Mouse (Mus musculus): ENCODE measurements at regions not wholly inside any gene's neighbourhood (a gene's known extent, or its start where the extent isn't known, plus 50 kb on each side); places are given as distances from the start of the nearest gene placed in this dataset.

DNA sequence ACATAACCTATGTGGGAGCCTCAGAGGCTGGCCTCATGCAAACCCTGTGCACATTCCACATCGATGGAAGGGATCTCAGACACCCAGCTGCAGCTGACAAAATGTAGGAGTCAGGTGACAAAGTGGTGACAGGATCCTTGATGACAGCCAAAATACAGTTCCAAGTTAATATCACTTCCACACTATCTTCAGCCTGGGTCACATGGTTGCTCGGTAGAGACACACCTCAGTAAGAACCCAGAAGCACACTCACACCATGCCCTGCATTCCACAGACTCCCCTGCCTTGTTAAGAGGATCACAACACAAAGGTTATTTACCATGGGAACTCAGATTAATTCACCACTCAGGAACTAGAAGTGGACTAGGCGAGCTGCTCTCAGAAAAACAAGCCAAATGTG is 505.4 kb upstream of the Hsf2 start:
- TF ChIP-seq MAFK (IDR thresholded peaks at IDR 0.05; ENCODE audit: borderline replicate concordance, low read depth, low read length) (no peak), MAZ (IDR thresholded peaks at IDR 0.05; ENCODE audit: low read depth, low read length) (no peak), RAD21 (IDR thresholded peaks at IDR 0.05; ENCODE audit: low read depth, low read length) (no peak)
- no peaks in the 10 kb centered on the region for H3K27me3 ChIP-seq (ENCODE audit: control insufficient read depth in 1 of 2, insufficient read depth in 2 of 2, low read length in 2 of 2)
- H3K79me2 ChIP-seq (ENCODE audit: control insufficient read depth, insufficient read depth, low read length, poor library complexity), result no peaks in the 10 kb centered on the region
- no peak for DNase-seq (ENCODE audit: low read depth, low spot score)
- no peaks in the 10 kb centered on the region for H3K9me3 ChIP-seq (replicated peaks; ENCODE audit: insufficient read depth, low read length)
- no peak overlapping the region for H3K9ac ChIP-seq (ENCODE audit: control insufficient read depth, low read depth, low read length, poor library complexity, severe bottlenecking)
- H3K36me3 ChIP-seq (ENCODE audit: control insufficient read depth in 1 of 2, insufficient read depth in 2 of 2, low read length in 2 of 2), result no peaks in the 10 kb centered on the region
- no peak overlapping the region for H3K27ac ChIP-seq (ENCODE audit: control insufficient read depth, low read depth, low read length)
- H3K4me3 ChIP-seq (ENCODE audit: control insufficient read depth in 1 of 2, insufficient read depth in 1 of 2, low read depth in 2 of 2, low read length in 2 of 2), result no peak overlapping the region
- no peaks in the 10 kb centered on the region for H3K4me1 ChIP-seq (ENCODE audit: control insufficient read depth in 1 of 2, insufficient read depth in 2 of 2, low read length in 2 of 2)

DNA sequence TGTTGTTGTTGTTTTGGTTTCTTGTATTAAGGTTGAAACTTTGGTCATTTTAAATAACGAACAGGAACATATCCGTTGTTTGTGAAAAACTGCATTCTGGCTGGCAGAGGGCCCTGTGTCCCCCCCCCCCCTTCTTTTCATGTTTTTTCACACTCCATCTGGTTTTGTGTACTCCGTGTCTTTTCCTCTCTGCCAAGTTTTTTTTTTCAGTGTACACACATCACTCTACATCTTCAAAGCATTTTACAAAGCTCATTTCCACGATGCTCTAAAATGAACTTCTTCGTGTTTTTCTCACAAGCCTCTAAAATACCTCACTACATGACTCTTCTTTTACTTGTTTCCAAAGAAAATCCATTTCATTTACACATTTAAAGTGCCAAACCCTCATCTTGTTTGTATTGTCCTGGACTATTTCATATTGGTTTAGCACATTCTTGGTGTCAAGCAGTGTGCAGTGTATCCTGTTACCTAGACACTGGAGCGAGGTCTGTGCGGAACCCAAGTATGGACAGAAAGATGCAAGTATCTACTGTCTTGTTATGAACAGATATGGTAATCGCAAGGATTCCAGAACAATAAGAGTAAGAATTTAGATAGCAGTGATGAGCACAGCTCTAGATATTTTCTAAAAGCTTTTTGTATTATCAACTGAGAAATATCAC is 503.5 kb upstream of the Hsf2 start:
- TF ChIP-seq ZMIZ1 (IDR thresholded peaks at IDR 0.05; ENCODE audit: low read depth, low read length) (no peak), ZKSCAN1 (IDR thresholded peaks at IDR 0.05; ENCODE audit: low read depth, low read length) (no peak), NRF1 (IDR thresholded peaks at IDR 0.05; ENCODE audit: insufficient read depth, low read depth, low read length, poor library complexity, severe bottlenecking) (no peak), NELFE (IDR thresholded peaks at IDR 0.05; ENCODE audit: low read depth, low read length) (no peak)
- Histone ChIP-seq H3K36me3 (ENCODE audit: control insufficient read depth in 1 of 2, insufficient read depth in 2 of 2, low read length in 2 of 2) (no peaks in the 10 kb centered on the region), H3K27ac (ENCODE audit: control insufficient read depth, low read depth, low read length) (no peak overlapping the region), H3K9me3 (replicated peaks; ENCODE audit: insufficient read depth, low read length) (no peaks in the 10 kb centered on the region), H3K9ac (ENCODE audit: control insufficient read depth, low read depth, low read length, poor library complexity, severe bottlenecking) (no peak overlapping the region), H3K79me2 (ENCODE audit: control insufficient read depth, insufficient read depth, low read length, poor library complexity) (no peaks in the 10 kb centered on the region), H3K4me1 (ENCODE audit: control insufficient read depth in 1 of 2, insufficient read depth in 2 of 2, low read length in 2 of 2) (no peaks in the 10 kb centered on the region), H3K4me3 (ENCODE audit: control insufficient read depth in 1 of 2, insufficient read depth in 1 of 2, low read depth in 2 of 2, low read length in 2 of 2) (no peak overlapping the region), H3K27me3 (ENCODE audit: control insufficient read depth in 1 of 2, insufficient read depth in 2 of 2, low read length in 2 of 2) (no peaks in the 10 kb centered on the region)
- DNase-seq (ENCODE audit: low read depth, low spot score), result no peak

DNA sequence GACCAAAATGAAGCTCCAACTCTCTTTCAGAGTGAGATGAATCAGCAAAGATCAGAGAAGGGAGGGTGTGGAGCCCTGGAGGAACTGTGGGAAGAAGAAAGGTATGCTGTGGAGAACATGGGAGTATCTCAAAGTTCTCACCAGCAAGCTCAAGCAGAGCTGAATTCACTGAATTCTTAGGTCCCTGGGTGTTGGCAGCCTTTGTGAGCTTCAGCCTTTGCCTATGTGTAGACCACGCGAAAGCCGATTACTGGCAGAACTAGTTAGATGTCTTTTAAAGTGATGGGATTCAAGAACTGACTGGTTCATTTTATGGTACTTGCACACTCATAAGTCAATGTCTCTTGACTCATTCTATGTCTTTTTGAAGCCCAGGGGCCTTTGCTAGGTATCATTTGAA is 491.2 kb upstream of the Hsf2 start:
- no peak for TF ChIP-seq USF1 (IDR thresholded peaks at IDR 0.05; ENCODE audit: low read depth, low read length)
- TF ChIP-seq TCF12 (IDR thresholded peaks at IDR 0.05; ENCODE audit: low read depth, low read length), result no peak
- no peak for TF ChIP-seq TAL1 (IDR thresholded peaks at IDR 0.05; ENCODE audit: low read length)
- TF ChIP-seq POLR2AphosphoS5 (IDR thresholded peaks at IDR 0.05; ENCODE audit: borderline replicate concordance, low read depth, low read length), result no peak
- no peak for TF ChIP-seq ZKSCAN1 (IDR thresholded peaks at IDR 0.05; ENCODE audit: low read depth, low read length)
- TF ChIP-seq MYC (IDR thresholded peaks at IDR 0.05; ENCODE audit: low read depth, low read length), result no peak
- no peak for TF ChIP-seq HCFC1 (IDR thresholded peaks at IDR 0.05; ENCODE audit: low read depth, low read length)
- no peak for TF ChIP-seq ELF1 (IDR thresholded peaks at IDR 0.05; ENCODE audit: low read depth, low read length)
- no peak for TF ChIP-seq JUND (IDR thresholded peaks at IDR 0.05; ENCODE audit: low read depth, low read length)
- TF ChIP-seq MEF2A (IDR thresholded peaks at IDR 0.05; ENCODE audit: extremely low read depth, insufficient replicate concordance, low read depth, low read length, poor library complexity, severe bottlenecking), result no peak
- no peak for TF ChIP-seq SMC3 (IDR thresholded peaks at IDR 0.05; ENCODE audit: low read depth, low read length)
- no peak for TF ChIP-seq NRF1 (IDR thresholded peaks at IDR 0.05; ENCODE audit: insufficient read depth, low read depth, low read length, poor library complexity, severe bottlenecking)
- TF ChIP-seq MAX (IDR thresholded peaks at IDR 0.05; ENCODE audit: low read length), result no peak
- no peaks in the 10 kb centered on the region for H3K9me3 ChIP-seq (replicated peaks; ENCODE audit: insufficient read depth, low read length)
- no peak overlapping the region for H3K4me3 ChIP-seq (ENCODE audit: control insufficient read depth in 1 of 2, insufficient read depth in 1 of 2, low read depth in 2 of 2, low read length in 2 of 2)
- H3K36me3 ChIP-seq (ENCODE audit: control insufficient read depth in 1 of 2, insufficient read depth in 2 of 2, low read length in 2 of 2), result no peaks in the 10 kb centered on the region
- H3K9ac ChIP-seq (ENCODE audit: control insufficient read depth, low read depth, low read length, poor library complexity, severe bottlenecking), result no peak overlapping the region
- no peaks in the 10 kb centered on the region for H3K79me2 ChIP-seq (ENCODE audit: control insufficient read depth, insufficient read depth, low read length, poor library complexity)
- no peaks in the 10 kb centered on the region for H3K27me3 ChIP-seq (ENCODE audit: control insufficient read depth in 1 of 2, insufficient read depth in 2 of 2, low read length in 2 of 2)
- DNase-seq (ENCODE audit: low read depth, low spot score), result no peak
- no peaks in the 10 kb centered on the region for H3K4me1 ChIP-seq (ENCODE audit: control insufficient read depth in 1 of 2, insufficient read depth in 2 of 2, low read length in 2 of 2)
- H3K27ac ChIP-seq (ENCODE audit: control insufficient read depth, low read depth, low read length), result no peak overlapping the region
